Comparison of ENCODE assay signal across 15 mouse cellular contexts in genomic region chr4:137791440-137791839, GRCm38 (mm10). TPM values are rescaled to one million over a fixed set of nuclear protein-coding genes. Genes with fewer than 3 reads are reported as not detected.
A peak's percentile ranks its signal among the peaks of the same experiment; 100 is the strongest.
DNase-seq lines count a peak whose midpoint lies in the region; ATAC-seq and TF ChIP-seq lines count a peak whose summit lies in the region.
"Had no signal": no experiment of that assay in that cellular context is flagged by ENCODE, and none has a peak within 500 bp of the region (broad histone marks: within the 10 kb centered on the region; RNA-seq: fewer than 3 reads in every experiment).

No protein-coding gene starts in this region.

- H3K36me3 ChIP-seq in hindbrain, postnatal 0 days (ENCODE audit: insufficient read depth, low read length) = no peaks in the 10 kb centered on the region
- H3K36me3 ChIP-seq in hindbrain, embryonic 13.5 days = no peaks in the 10 kb centered on the region
- no peaks in the 10 kb centered on the region for H3K36me3 ChIP-seq in embryonic facial prominence, embryonic 15.5 days
- no peaks in the 10 kb centered on the region for H3K36me3 ChIP-seq in intestine, embryonic 16.5 days (ENCODE audit: control insufficient read depth, insufficient read depth, low read length)
- H3K36me3 ChIP-seq: hindbrain, embryonic 15.5 days had no signal

- H3K9me3 ChIP-seq in hindbrain, postnatal 0 days (ENCODE audit: low read length) = no peaks in the 10 kb centered on the region
- no peaks in the 10 kb centered on the region for H3K9me3 ChIP-seq in hindbrain, embryonic 13.5 days
- no peaks in the 10 kb centered on the region for H3K9me3 ChIP-seq in embryonic facial prominence, embryonic 15.5 days (replicated peaks)
- no peaks in the 10 kb centered on the region for H3K9me3 ChIP-seq in intestine, embryonic 16.5 days (ENCODE audit: control insufficient read depth, low read length)
- H3K9me3 ChIP-seq: hindbrain, embryonic 15.5 days had no signal

- peaks cover 8% of the 10 kb centered on the region for H3K4me1 ChIP-seq in hindbrain, postnatal 0 days (ENCODE audit: insufficient read depth, low read length)
- peaks cover 27% of the 10 kb centered on the region for H3K4me1 ChIP-seq in hindbrain, embryonic 13.5 days (replicated peaks)
- peaks cover 48% of the 10 kb centered on the region for H3K4me1 ChIP-seq in embryonic facial prominence, embryonic 15.5 days
- H3K4me1 ChIP-seq in intestine, embryonic 16.5 days (ENCODE audit: control insufficient read depth, insufficient read depth, low read length) = peaks cover 6% of the 10 kb centered on the region

- H3K4me2 ChIP-seq in hindbrain, postnatal 0 days (ENCODE audit: low read depth, low read length) = no peak overlapping the region
- H3K4me2 ChIP-seq in hindbrain, embryonic 13.5 days = no peak overlapping the region
- H3K4me2 ChIP-seq in embryonic facial prominence, embryonic 15.5 days (replicated peaks) = no peak overlapping the region; the same call in 1 of the 2 replicates
- H3K4me2 ChIP-seq in intestine, embryonic 16.5 days (ENCODE audit: low read depth, low read length) = no peak overlapping the region
- H3K4me2 ChIP-seq: hindbrain, embryonic 15.5 days had no signal

- no peaks in the 10 kb centered on the region for H3K27me3 ChIP-seq in hindbrain, postnatal 0 days (ENCODE audit: insufficient read depth, low read length)
- peaks cover 25% of the 10 kb centered on the region for H3K27me3 ChIP-seq in hindbrain, embryonic 13.5 days
- H3K27me3 ChIP-seq in embryonic facial prominence, embryonic 15.5 days = peaks cover 4% of the 10 kb centered on the region
- H3K27me3 ChIP-seq in intestine, embryonic 16.5 days (replicated peaks; ENCODE audit: control insufficient read depth, insufficient read depth, low read length) = peaks cover 12% of the 10 kb centered on the region

- H3K4me3 ChIP-seq in hindbrain, postnatal 0 days (ENCODE audit: low read length) = no peak overlapping the region
- H3K4me3 ChIP-seq in hindbrain, embryonic 13.5 days = no peak overlapping the region
- no peak overlapping the region for H3K4me3 ChIP-seq in embryonic facial prominence, embryonic 15.5 days (replicated peaks)
- no peak overlapping the region for H3K4me3 ChIP-seq in intestine, embryonic 16.5 days (ENCODE audit: low read length)
- H3K4me3 ChIP-seq: erythroblast, embryonic 14.5 days; hindbrain, embryonic 15.5 days had no signal

- WGBS in hindbrain, postnatal 0 days = 13% methylated on average over 7 of the region's 7 CpGs
- WGBS in hindbrain, embryonic 13.5 days = 8% methylated on average over 7 of the region's 7 CpGs
- WGBS in embryonic facial prominence, embryonic 15.5 days = 10% methylated on average over 7 of the region's 7 CpGs
- WGBS in intestine, embryonic 16.5 days = 35% methylated on average over 7 of the region's 7 CpGs

- no peak for ATAC-seq in hindbrain, postnatal 0 days
- no peak for ATAC-seq in hindbrain, embryonic 13.5 days (ENCODE audit: low FRiP score)
- ATAC-seq in embryonic facial prominence, embryonic 15.5 days (ENCODE audit: insufficient number of reproducible peaks, low FRiP score, low TSS enrichment, low read depth) = peak; percentile 66
- no peak for ATAC-seq in intestine, embryonic 16.5 days
- ATAC-seq: CD4-positive, CD25-positive, alpha-beta regulatory T cell, adult 4 months; liver, postnatal 0 days had no signal

- no peak overlapping the region for H3K27ac ChIP-seq in hindbrain, postnatal 0 days
- H3K27ac ChIP-seq in hindbrain, embryonic 13.5 days = no peak overlapping the region; the same call in 1 of the 2 replicates
- peak overlapping the region; percentile 85 for H3K27ac ChIP-seq in embryonic facial prominence, embryonic 15.5 days (replicated peaks)
- no peak overlapping the region for H3K27ac ChIP-seq in intestine, embryonic 16.5 days (ENCODE audit: low read length)
- H3K27ac ChIP-seq: hindbrain, embryonic 15.5 days had no signal

- H3K9ac ChIP-seq in hindbrain, postnatal 0 days (replicated peaks; ENCODE audit: low read length) = no peak overlapping the region
- H3K9ac ChIP-seq in hindbrain, embryonic 13.5 days = no peak overlapping the region
- no peak overlapping the region for H3K9ac ChIP-seq in embryonic facial prominence, embryonic 15.5 days
- no peak overlapping the region for H3K9ac ChIP-seq in intestine, embryonic 16.5 days (ENCODE audit: low read depth, low read length)
- H3K9ac ChIP-seq: hindbrain, embryonic 15.5 days; liver, postnatal 0 days had no signal

- 0 out of 2 replicates have a peak, but pooled peaks have one; percentile 3 for TF ChIP-seq CTCF in hindbrain, postnatal 0 days (IDR thresholded peaks at IDR 0.05; ENCODE audit: low read depth)

- DNase-seq in hindbrain, postnatal 0 days (ENCODE audit: low spot score) = peak; percentile 33
- peak; percentile 34 for DNase-seq in thymus, postnatal 4 days
- no peak for DNase-seq in thymus, adult 18-20 months
- no peak for DNase-seq in urinary bladder, postnatal 10 days (ENCODE audit: low spot score)
- DNase-seq in layer of hippocampus, postnatal 10 days (ENCODE audit: low spot score in 2 of 2) = no peak
- DNase-seq: cerebellum, adult 9-11 months; gastrocnemius, postnatal 25 days; liver, postnatal 0 days; spleen, adult 18-20 months had no signal

RNA-seq across cellular contexts. Expression of gene Alpl, which starts 4.7 kb away (rescaled TPM):
- 15.3 and 22.4 TPM in 2 replicates for total RNA-seq in hindbrain, postnatal 0 days (2014; rRNA removed)
- polyA plus RNA-seq in hindbrain, postnatal 0 days (2015; fragmentation: Nextera tagmentation; extraction: Ambion mirVana) = 16.6 and 17.5 TPM in 2 replicates
- 6.9 and 10.2 TPM in 2 replicates for polyA plus RNA-seq in hindbrain, embryonic 13.5 days (2015; fragmentation: Nextera tagmentation; extraction: Ambion mirVana)
- 155 and 160 TPM in 2 replicates for polyA plus RNA-seq in embryonic facial prominence, embryonic 15.5 days (2015; fragmentation: Nextera tagmentation; extraction: Ambion mirVana)
- 4.3 and 4.7 TPM in 2 replicates for polyA plus RNA-seq in intestine, embryonic 16.5 days (2015; fragmentation: Nextera tagmentation; extraction: Ambion mirVana)
- total RNA-seq in layer of hippocampus, postnatal 10 days (2021) = 1 to 10 TPM; 6.0 to 7.4 TPM

Comparison
In these comparisons a context has a peak if more than half of its experiments do, and no peak if none do; other contexts are left out.
1. DNase-seq: peak in hindbrain, postnatal 0 days (single experiment) and thymus, postnatal 4 days (single experiment); none in thymus, adult 18-20 months (0 of 2), urinary bladder, postnatal 10 days (single experiment) and layer of hippocampus, postnatal 10 days (0 of 2).